Mouse (Mus musculus): ENCODE measurements around the gene Ttbk1.

DNA sequence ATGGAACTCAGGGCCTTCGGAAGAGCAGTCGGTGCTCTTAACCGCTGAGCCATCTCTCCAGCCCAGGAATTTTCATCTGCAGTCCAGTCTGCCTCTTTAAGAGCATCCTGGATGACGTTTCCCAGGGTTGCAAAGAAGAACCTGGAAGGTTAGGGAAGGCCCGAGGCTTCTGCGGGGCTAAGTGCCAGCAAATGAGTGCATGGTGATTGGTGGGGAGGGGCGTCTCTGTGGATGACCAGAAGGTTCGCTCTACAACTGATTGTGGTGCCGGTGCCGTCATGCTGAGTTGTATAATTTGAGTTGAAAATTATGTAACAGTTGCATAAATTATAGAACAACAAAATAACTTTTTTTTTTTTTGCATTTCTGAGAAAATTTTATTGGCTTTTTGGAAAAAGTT lies 48.3 kb downstream of the Ttbk1 start:
- TF ChIP-seq POLR2A (IDR thresholded peaks at IDR 0.05; ENCODE audit: insufficient read depth, low read depth, low read length) (no peak), CTCF (IDR thresholded peaks at IDR 0.05) (no peak)

Measured in heart, adult 2 months (tissue).